Mouse (Mus musculus) stomach, postnatal 0 days (tissue): ENCODE data around the gene 4933427I04Rik.

Source experiments
- CTCF ChIP-seq: IDR thresholded peaks from 2 replicates; pipeline ENCODE4 v1.5.1; 2016; ENCODE audit warnings: antibody characterized with exemption, low read depth, mild to moderate bottlenecking, moderate library complexity
- EP300 ChIP-seq: optimal IDR thresholded peaks from 2 replicates; pipeline ENCODE3; 2016; ENCODE audit warnings: antibody characterized with exemption

- TF ChIP-seq CTCF (no peak), EP300 (no peak)
These were observed 53.0 kb downstream of the 4933427I04Rik start for GRCm38 (mm10) chr4:123912431-123912830.
